Mouse (Mus musculus) intestine, embryonic 14.5 days (tissue): Measurements from ENCODE around the gene Fam81a. TPM values are rescaled to one million over a fixed set of nuclear protein-coding genes. Genes with fewer than 3 reads are reported as not detected.

Experiments used
- ATAC-seq: fragments of 200-750 bp; cut with Nextera tagmentation; replicated peaks from 2 replicates; pipeline ENCODE4 v1.8.0; 2017; ENCODE audit warnings: low read depth, moderate number of reproducible peaks, moderate TSS enrichment, moderate library complexity; ENCODE audit not compliant: low FRiP score, low TSS enrichment
- DNase-seq: peaks from one replicate; pipeline ENCODE4 v3.0.0-alpha.2; 2018; ENCODE audit warnings: low spot score
- H3K27ac ChIP-seq: fragments of 300-500 bp; sonication (generic); 2 replicates; pipeline ENCODE4 v1.5.1; 2014; ENCODE audit warnings: low read depth, mild to moderate bottlenecking, control low read depth
- H3K27me3 ChIP-seq: fragments of 300-500 bp; sonication (generic); replicated peaks from 2 replicates; pipeline ENCODE4 v1.6.1; 2014; ENCODE audit warnings: low read length, control low read depth; ENCODE audit not compliant: control insufficient read depth, insufficient read depth
- H3K36me3 ChIP-seq: fragments of 300-500 bp; sonication (generic); 2 replicates; pipeline ENCODE4 v1.6.1; 2014; ENCODE audit warnings: low read length, control low read depth; ENCODE audit not compliant: control insufficient read depth, insufficient read depth
- H3K4me1 ChIP-seq: fragments of 300-500 bp; sonication (generic); replicated peaks from 2 replicates; pipeline ENCODE4 v1.6.1; 2014; ENCODE audit warnings: low read length, control low read depth, mixed read lengths; ENCODE audit not compliant: control insufficient read depth, insufficient read depth
- H3K4me2 ChIP-seq: fragments of 300-500 bp; sonication (generic); 2 replicates; pipeline ENCODE4 v1.6.1; 2014; ENCODE audit warnings: low read length
- H3K4me3 ChIP-seq: fragments of 300-500 bp; sonication (generic); 2 replicates; pipeline ENCODE4 v1.5.1; 2014; ENCODE audit warnings: low read depth, low read length, control low read depth, mixed read lengths
- H3K9ac ChIP-seq: fragments of 300-500 bp; sonication (generic); 2 replicates; pipeline ENCODE4 v1.6.1; 2014; ENCODE audit warnings: mild to moderate bottlenecking, low read length
- H3K9me3 ChIP-seq: fragments of 300-500 bp; sonication (generic); 2 replicates; pipeline ENCODE4 v1.6.1; 2016; ENCODE audit warnings: low read length, control low read depth; ENCODE audit not compliant: control insufficient read depth
- WGBS: fragments of 180-500 bp; shearing (Covaris S2); extraction: QIAGEN DNeasy Blood & Tissue Kit; methylation state at CpG from one replicate; pipeline ENCODE4 v1.1.7; 2014; 5-methylcytosine and 5-hydroxymethylcytosine counted together
- polyA plus RNA-seq: library from polyadenylated mRNA; unstranded; fragments of >200 nt; fragmentation: Nextera tagmentation; extraction: Ambion mirVana; gene quantifications from 2 replicates; pipeline ENCODE4 v1.2.1, GENCODE M21; 2014

The Fam81a gene
- 3.7 and 6.5 TPM in 2 replicates for polyA plus RNA-seq

DNA sequence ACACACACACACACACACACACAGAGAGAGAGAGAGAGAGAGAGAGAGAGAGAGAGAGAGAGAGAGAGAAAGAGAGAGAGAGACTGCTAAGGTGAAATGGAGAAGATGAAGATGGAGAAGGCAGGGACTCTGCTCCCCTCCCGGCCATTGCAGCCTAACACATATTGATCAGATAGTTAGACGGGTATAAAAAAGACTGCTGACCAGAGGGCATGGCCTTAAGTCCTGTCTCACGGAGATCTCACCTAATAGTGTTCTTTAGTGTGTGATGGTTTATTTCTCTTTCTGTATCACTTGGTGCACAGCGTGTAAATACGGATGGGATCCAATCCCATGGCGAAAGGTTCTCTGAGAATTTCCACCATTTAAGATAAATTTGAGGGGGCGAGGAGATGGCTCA, at the start of gene Fam81a:
Gene Fam81a (minus strand): TSS at position 101 of the 400 bp plus-strand sequence.
- H3K4me1 ChIP-seq: no peaks in the 10 kb centered on the region; the same call in 1 of the 2 replicates
- H3K9me3 ChIP-seq: no peaks in the 10 kb centered on the region
- peak within 1 kb of the TSS; percentile 27 for H3K9ac ChIP-seq
- ATAC-seq (no peak), DNase-seq (no peak)
- H3K4me3 ChIP-seq: peak within 1 kb of the TSS; percentile 48
- no peak within 1 kb of the TSS for H3K27ac ChIP-seq
- peaks cover 15% of the 10 kb centered on the region for H3K27me3 ChIP-seq
- WGBS: 58% methylated on average over 7 of the region's 7 CpGs
- H3K36me3 ChIP-seq: no peaks in the 10 kb centered on the region
- peak within 1 kb of the TSS; percentile 73 for H3K4me2 ChIP-seq

DNA sequence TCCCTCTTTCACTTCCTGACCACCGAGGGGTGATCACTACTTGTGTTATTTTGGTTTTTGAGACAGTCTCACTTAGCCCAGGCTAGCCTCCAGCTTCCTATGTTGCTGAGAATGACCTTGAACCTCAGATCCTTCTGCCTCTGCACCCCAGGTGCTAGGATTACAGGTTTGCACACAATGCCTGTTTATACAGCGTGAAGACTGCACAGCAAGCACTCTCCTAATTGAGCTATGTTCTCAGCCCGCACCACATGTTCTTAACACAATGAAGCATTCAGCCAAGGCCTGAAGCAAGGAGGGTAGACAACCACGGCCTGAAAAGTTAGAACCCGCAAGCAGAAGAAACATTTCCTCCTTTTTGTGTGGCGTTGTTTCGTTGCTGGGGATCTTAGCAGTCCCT, 40.3 kb upstream of the Fam81a start:
- 68% methylated on average over 7 of the region's 7 CpGs for WGBS
- Histone ChIP-seq H3K9ac (no peak overlapping the region), H3K36me3 (no peaks in the 10 kb centered on the region), H3K27ac (no peak overlapping the region), H3K4me2 (no peak overlapping the region), H3K4me3 (no peak overlapping the region), H3K27me3 (no peaks in the 10 kb centered on the region), H3K4me1 (no peaks in the 10 kb centered on the region), H3K9me3 (no peaks in the 10 kb centered on the region)
- DNase-seq (no peak), ATAC-seq (no peak)

DNA sequence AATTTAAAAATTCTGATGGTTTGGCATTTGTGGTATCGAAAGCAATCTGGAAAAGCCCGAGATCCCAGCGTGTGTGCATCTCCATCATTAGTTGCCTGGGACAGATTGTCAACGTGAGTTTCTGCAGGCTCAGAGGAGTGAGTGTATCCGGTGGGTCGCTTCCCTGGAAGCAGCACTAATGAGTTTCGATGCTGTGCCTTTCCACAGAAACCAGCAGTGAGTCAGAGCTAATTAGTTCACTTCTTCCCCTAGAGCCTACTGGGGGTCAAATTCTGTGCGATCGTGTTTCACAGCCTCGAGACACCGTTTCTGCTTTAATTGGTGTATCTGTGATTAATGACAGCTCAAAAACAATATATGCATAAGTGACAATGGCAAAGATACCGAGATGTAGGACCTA, 39.4 kb upstream of the Fam81a start:
- no peak overlapping the region for H3K4me2 ChIP-seq
- H3K4me1 ChIP-seq: no peaks in the 10 kb centered on the region
- no peaks in the 10 kb centered on the region for H3K27me3 ChIP-seq
- ATAC-seq (no peak), DNase-seq (no peak)
- H3K9ac ChIP-seq: no peak overlapping the region
- no peaks in the 10 kb centered on the region for H3K9me3 ChIP-seq
- no peak overlapping the region for H3K27ac ChIP-seq
- H3K4me3 ChIP-seq: no peak overlapping the region
- H3K36me3 ChIP-seq: no peaks in the 10 kb centered on the region
- WGBS: 64% methylated on average over 12 of the region's 12 CpGs

DNA sequence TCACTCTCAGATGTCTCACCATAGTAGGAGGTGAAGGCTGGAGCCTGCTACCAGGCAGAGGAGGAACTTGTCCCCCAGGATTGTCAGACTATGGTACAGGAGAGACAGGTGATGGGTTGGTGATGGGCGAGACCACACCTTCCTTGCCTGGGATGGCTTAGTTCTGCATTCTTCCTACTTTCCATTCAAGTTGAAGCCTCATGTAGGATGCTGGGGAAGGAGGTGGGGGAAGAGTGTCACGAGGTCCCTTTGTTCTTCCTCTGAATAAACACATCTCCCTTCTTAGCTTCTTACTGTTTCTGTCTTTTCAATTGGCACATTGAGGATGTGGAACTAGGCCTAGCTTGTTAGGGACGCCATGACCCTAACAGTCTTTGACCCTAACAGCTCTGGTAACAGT, 33.9 kb upstream of the Fam81a start:
- H3K4me2 ChIP-seq: no peak overlapping the region
- ATAC-seq: no peak
- WGBS: 73% methylated on average over 3 of the region's 3 CpGs
- H3K27ac ChIP-seq: no peak overlapping the region
- no peaks in the 10 kb centered on the region for H3K36me3 ChIP-seq
- no peak for DNase-seq
- H3K9ac ChIP-seq: no peak overlapping the region
- no peak overlapping the region for H3K4me3 ChIP-seq
- no peaks in the 10 kb centered on the region for H3K27me3 ChIP-seq
- no peaks in the 10 kb centered on the region for H3K9me3 ChIP-seq
- no peaks in the 10 kb centered on the region for H3K4me1 ChIP-seq

DNA sequence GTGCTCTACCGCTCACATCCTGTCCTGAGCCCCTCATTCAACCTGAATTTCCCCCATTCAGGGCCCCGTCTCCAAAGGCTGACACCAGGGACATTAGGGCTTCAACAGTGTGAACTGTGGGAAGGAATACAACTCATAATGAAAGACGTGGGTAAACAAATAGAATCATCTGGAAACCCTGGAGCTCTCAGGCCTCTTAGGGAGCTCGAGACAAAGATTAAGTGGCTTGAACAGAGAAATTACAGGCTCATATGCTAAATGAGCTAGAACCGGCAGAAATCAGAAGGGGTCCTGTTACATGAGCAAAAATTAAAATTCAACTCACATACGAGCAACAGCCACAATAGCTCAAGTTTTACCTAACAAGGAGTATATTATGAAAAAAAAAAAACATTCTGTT, 32.5 kb upstream of the Fam81a start:
- H3K9me3 ChIP-seq: no peaks in the 10 kb centered on the region
- H3K4me2 ChIP-seq: no peak overlapping the region
- H3K27ac ChIP-seq: no peak overlapping the region
- no peaks in the 10 kb centered on the region for H3K36me3 ChIP-seq
- H3K27me3 ChIP-seq: no peaks in the 10 kb centered on the region
- no peak for DNase-seq
- WGBS: 44% methylated on average over 6 of the region's 6 CpGs
- no peak overlapping the region for H3K9ac ChIP-seq
- ATAC-seq: no peak
- H3K4me1 ChIP-seq: no peaks in the 10 kb centered on the region
- no peak overlapping the region for H3K4me3 ChIP-seq

DNA sequence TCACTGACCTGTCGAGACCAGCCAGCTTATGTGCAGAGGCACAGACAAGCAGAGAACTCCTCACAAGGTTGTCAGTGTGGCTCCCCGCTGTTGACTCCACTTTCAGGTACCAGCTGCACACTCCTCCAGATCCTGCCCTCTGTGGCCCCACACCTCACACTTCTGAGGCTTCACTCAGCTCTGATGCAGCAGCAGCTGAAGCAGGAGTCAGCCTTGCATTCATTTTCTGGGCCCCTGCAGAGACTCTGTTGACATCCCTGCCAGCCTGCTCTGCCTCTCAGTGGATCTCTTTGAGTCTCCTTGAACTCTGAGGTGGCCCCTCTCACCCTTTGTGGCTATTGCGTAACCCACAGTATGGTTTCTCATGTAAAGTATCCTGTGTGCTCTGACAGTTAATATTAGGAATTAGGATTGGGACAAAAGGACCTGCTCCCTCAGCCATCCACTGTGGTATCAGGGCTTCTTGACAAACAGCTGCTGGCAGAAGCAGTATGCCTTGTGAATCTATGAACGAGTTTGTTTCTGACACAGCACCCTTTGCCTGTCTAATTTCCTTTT, 32.0 kb upstream of the Fam81a start:
- Histone ChIP-seq H3K9me3 (no peaks in the 10 kb centered on the region), H3K4me1 (no peaks in the 10 kb centered on the region), H3K9ac (no peak overlapping the region), H3K27me3 (no peaks in the 10 kb centered on the region), H3K36me3 (no peaks in the 10 kb centered on the region), H3K4me3 (no peak overlapping the region), H3K27ac (no peak overlapping the region), H3K4me2 (no peak overlapping the region)
- WGBS: 67% methylated on average over 4 of the region's 4 CpGs
- ATAC-seq: no peak
- no peak for DNase-seq

DNA sequence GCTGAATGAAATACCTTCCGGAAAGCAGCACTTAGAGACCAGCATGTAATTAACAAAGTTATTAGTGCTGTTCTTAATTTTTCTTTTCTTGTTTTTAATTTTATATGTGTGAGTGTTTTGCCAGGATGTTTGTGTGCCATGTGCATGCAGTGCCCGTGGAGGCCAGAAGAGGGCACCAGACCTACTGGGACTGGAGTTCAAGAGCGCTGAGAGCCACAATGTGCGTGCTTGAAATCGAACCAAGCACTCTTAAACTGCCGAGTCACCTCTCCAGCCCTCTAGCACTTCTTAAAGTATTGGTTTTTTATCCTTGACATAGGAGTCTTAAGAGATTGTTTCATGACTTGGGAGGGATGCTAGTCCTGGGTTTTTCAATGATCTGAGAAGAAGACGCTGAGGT, 26.6 kb upstream of the Fam81a start:
- Histone ChIP-seq H3K9me3 (no peaks in the 10 kb centered on the region), H3K4me1 (no peaks in the 10 kb centered on the region), H3K36me3 (no peaks in the 10 kb centered on the region), H3K27me3 (no peaks in the 10 kb centered on the region), H3K9ac (no peak overlapping the region), H3K4me3 (no peak overlapping the region), H3K27ac (no peak overlapping the region), H3K4me2 (no peak overlapping the region)
- DNase-seq (no peak), ATAC-seq (no peak)
- 87% methylated on average over 7 of the region's 7 CpGs for WGBS

DNA sequence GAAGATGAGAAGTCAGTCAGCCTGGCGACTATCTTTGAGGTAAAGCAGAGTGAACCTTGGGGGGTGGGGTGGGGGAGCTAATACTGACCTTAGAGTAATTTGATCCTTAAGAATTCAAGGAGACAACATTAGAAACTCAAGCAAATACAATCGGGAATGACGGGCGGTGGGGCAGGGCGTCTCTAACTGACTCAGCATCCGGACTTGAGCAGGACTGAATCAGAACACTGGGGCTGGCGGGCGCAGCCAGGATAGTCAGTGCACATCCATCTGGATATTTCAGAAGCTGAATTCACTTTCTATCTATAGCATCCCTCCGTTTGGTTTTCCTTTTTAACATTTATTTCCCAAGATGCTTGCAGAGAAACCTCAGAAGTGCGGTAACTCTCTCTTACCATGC, 17.7 kb upstream of the Fam81a start:
- H3K27me3 ChIP-seq: no peaks in the 10 kb centered on the region
- H3K36me3 ChIP-seq: no peaks in the 10 kb centered on the region
- no peak overlapping the region for H3K27ac ChIP-seq
- 68% methylated on average over 10 of the region's 10 CpGs for WGBS
- H3K4me2 ChIP-seq: no peak overlapping the region
- no peaks in the 10 kb centered on the region for H3K9me3 ChIP-seq
- H3K4me3 ChIP-seq: no peak overlapping the region
- H3K4me1 ChIP-seq: no peaks in the 10 kb centered on the region
- ATAC-seq (no peak), DNase-seq (no peak)
- H3K9ac ChIP-seq: no peak overlapping the region

DNA sequence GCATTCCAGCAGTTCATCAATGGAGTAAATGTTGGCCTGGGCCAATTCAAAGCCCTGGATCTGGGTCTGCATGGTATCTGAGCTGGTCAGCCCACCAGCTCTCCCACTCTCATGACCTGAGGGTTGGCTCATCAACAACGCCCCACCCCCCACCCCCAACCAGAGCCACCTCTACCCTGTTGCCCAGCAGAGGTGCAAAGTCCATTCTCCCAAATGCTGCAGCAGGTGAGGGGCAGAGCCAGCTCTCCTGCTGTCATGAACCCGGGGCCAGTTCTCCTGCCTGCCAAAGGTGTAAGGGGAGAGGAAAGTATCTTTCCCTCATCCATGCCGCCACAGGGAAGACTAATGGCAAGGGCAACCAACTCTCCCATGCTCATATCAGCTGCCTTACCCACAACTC, 5.3 kb upstream of the Fam81a start:
- WGBS: 69% methylated on average over 3 of the region's 3 CpGs
- Histone ChIP-seq H3K27ac (no peak overlapping the region), H3K4me1 (no peaks in the 10 kb centered on the region), H3K9ac (no peak overlapping the region), H3K4me3 (no peak overlapping the region), H3K36me3 (no peaks in the 10 kb centered on the region), H3K27me3 (peaks cover under 1% of the 10 kb centered on the region; the same call in 1 of the 2 replicates), H3K9me3 (no peaks in the 10 kb centered on the region), H3K4me2 (no peak overlapping the region)
- ATAC-seq (no peak), DNase-seq (no peak)
